Mouse (Mus musculus): ENCODE results near the gene Zfp941.

DNA sequence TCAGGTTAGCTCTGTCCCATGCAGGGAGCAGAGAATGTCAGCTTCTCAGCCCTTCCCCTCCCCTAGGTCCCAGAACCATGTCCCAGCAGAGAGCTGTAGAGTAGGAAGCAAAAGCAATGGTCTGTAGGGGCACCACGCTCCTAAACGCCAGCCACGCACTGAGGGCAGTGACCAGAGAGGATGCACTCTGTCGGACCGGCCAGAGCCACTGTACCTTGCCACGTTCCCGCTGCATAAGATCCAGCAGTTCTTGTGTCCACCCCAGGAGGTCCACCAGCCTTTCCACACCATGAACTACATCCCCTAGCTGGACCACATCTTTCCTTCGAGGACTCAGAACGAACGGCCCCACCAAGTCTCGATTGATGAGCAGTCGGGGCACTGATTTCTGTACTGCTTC is 42.8 kb upstream of the Zfp941 start:
- TF ChIP-seq CTCF (IDR thresholded peaks at IDR 0.05; ENCODE audit: low read depth, low read length) (no peak), POLR2A (IDR thresholded peaks at IDR 0.05; ENCODE audit: borderline replicate concordance, low read depth, low read length) (no peak)

Measured in bone marrow macrophage, adult 2 months (primary cell).